Mouse (Mus musculus) retina, embryonic 14.5 days (tissue): ENCODE data around the gene Cabin1.
A peak's percentile ranks its signal among the peaks of the same experiment; 100 is the strongest.

Source experiments
- DNase-seq: peaks from one replicate; pipeline ENCODE4 v3.0.0-alpha.2; 2015; ENCODE audit warnings: low spot score

Cabin1 gene

DNA sequence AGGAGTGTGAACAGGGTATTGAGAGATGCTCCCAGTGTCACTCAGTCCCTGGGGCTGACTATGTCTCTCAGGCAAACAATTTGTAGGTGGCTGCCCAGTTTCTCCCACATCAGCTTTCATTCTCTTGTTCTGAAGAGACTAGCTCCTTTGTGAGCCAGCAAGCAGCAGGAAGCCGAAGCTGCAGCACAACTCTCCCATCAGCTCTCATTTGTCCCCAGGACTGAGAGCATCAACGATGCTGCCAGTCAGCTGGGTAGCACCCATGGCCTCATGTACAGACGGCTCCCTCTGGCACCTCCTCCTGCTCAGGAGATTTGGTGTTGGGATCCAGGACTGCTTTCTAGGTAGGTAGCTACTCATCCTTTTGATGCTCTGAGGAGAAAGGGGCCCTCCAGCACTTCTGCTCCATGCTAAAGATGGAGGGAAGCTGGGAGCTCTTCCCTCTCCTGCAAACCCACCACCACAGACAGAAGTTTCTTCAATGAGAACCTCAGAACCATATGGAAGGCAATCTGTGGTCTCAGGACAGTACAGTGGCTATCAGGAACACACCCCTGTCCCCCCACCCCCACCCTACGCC is 97.6 kb downstream of the Cabin1 start:
- peak; percentile 32 for DNase-seq

DNA sequence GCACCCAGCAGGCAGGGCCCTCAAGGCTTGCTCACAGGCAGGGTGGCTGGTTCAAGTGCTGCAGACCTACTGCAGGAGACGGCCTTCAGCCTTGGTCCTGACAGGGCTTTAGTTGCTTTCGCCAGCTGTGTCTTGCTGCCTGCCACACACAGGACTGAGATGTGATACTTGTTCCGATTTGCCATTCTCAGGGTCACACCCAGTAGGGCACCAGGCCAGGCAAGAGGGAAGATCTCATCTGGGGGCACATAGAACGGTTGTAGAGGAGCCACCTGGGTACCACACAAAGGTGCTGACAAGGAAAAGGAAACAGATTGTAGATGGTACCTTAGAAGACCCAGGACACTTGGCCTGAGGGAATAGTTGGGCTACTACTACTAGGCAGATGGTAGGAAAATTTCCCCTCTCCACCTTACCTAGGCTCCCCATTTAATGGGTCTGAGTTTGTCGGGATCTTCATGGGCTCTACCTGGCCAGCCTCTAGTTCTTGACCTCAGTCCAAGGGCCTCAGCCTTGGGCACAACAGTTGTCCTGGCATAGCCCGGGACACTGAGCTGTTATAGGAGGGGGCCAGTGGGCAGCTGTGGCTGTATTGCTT is 99.4 kb downstream of the Cabin1 start:
- no peak for DNase-seq

DNA sequence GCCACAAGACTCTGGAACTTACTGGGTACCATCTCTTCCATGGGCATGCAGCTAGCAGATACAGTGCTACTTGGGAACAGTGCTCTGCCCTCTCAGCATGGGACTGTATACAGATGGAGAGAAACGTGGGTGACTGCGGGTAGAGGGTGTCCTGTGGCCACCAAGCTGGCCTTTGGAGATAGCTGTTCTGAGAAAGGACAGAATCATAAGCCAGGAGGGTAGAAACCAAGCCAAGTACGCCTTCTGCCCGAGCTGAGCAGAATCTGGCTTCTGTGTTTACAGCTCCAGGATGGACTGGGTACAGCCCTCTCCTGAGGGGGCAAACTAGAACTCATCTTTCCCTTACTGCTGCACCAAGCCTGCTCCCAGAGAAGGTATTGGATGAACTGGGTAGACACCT is 101.6 kb downstream of the Cabin1 start:
- DNase-seq, result no peak

DNA sequence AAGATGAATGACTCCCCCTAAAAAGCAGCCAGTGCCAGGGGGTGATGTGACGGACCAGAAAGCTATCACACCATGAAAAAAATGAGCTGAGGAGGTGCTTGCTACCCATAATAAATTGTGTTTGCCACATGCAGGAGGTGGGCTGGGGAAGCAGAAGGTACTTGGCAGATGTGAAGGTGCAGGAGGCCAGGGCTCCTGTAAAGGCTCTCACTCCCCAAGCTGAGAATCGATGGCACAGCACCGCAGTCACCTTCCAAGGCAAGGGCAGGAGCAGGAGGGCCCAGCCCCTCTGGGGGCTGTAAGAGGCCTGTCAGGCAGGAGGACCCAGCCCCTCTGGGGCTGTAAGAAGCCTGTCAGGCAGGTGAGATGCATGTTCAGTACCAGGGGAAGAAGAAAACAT is 102.3 kb downstream of the Cabin1 start:
- no peak for DNase-seq

DNA sequence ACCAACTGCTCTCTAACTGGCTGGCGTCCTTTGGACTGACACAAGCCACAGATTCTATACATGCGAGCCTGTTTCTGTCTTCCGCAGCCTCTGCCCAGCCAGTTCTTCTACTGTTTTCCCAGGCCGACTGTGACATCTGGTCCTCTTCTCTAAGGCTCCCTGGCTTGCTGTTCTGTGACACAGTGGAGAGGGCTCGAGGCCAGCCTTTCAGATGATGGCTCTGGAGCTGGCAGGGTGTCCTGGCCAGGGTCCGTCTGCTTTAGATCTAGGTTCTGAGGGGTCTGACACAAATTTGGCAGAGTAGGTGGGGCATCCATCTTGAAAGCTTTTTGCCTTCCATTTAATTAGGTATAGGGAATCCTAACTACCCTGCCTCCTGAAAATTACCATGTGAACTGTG is 102.8 kb downstream of the Cabin1 start:
- DNase-seq, result no peak

DNA sequence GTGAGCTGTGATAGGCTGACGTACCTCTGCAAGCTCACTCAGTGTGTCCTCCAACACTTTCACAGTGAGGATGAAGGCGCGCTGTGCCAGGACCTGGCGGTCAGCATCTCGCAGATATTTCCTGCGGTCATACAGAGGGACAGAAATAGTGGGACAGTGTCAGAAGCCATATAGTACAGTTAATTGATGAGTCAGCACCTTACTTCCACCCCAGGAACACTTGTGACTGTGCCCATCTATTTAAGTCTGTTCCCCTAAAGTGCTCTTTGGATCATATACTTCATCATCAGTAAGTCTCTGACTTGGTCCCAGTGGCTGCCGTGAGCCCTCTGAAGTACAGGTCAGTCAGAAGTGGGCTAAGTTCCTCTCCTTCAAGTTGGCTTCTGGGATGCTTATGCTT is 106.4 kb downstream of the Cabin1 start:
- no peak for DNase-seq

DNA sequence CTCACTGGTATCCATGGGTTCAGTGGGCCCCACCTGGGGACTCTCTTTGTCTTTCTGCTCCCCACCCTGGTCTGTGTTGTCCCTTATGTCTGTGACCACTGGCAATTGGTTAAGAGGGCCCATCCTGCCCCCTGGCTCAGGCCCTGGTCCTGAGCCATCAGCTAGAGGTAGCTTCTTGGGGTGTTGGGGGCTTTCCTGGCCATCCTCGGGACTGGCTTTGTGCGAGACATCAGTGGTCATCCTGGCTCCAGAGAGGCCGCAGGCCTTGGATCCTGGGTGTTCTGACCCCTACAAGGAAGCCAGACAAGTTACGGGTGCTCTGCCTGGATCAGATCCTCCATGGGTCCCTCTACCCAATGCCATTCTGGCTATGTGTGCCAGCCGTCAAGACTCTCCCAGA is 107.0 kb downstream of the Cabin1 start:
- no peak for DNase-seq

DNA sequence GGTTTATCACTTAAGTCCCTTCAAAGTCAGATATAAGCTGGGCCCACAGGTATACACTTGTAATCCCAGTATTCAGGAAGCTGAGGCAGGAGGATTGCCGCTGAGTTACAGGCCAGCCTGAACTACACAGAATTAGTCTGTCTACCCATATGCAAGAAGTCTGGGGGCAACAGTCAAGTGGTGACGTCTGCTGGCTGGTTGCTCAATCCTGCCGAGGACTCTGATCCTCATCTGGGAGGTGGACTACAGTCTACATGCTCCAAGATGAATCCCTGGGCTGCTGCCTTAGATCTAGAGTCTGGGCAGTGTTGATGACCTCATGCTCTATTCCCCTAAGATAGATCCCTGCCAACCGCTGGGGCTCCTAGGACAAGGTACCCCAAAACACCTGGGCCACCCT is 110.1 kb downstream of the Cabin1 start:
- no peak for DNase-seq

DNA sequence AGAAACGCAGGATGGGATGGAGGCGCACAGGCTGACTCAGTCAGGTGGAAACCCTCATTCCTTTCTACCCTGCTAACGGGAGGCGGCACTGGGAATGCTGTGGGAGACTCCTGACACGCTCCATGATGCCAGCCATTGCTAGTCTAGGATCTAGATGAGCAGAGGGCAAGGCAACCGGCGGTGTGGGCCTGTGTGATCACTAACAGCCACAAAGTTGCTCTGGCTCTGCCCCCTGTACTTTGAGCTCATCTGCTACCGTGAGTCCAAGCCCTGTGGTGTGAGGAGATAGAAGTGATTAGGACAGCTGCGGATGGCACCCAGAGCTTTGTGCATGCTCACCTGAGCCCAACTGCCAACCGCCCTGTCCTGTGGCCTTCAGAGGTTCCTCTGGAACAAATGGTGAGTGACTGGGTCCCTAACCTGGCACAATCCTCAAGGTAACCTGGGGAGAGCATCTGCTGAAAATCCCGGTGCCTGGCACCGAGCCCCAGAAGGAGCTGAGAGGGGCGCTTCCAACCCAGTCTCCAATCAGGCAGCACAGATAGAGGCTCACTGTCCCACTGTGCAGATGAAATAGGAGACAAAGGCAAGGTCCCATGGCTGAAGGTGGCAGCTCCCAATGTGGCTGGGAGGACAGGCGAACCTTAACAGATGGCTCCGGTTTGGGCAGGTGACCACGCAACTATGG is 112.6 kb downstream of the Cabin1 start:
- DNase-seq, result no peak

DNA sequence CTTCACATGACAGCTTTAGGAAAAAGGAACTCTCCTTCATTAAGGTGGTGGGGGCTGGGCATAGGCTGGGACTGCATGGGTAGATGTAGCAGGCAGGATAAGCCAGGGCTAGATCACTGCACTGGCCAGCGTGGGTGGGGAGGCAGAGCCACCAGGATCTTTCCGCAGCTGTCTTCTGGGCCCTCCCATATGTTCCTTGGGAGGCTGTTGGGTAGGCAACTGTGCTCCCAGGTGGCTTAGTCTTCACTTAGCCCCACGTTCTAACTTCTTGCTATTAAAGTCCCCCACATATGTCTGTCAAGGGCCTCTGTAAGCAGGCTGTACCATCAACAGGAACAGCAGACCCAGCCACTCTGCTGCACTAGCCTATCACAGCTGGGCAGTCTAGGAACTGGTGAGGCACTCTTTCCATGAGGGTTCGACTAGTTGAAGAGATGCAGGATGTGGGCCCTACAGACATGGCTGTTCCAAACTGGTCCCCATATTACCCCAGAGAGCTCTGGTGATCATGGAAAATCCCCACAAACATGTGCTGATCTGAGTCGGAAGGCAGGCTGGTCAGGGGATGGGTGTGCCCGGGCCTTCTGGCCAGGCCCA is 113.7 kb downstream of the Cabin1 start:
- no peak for DNase-seq

DNA sequence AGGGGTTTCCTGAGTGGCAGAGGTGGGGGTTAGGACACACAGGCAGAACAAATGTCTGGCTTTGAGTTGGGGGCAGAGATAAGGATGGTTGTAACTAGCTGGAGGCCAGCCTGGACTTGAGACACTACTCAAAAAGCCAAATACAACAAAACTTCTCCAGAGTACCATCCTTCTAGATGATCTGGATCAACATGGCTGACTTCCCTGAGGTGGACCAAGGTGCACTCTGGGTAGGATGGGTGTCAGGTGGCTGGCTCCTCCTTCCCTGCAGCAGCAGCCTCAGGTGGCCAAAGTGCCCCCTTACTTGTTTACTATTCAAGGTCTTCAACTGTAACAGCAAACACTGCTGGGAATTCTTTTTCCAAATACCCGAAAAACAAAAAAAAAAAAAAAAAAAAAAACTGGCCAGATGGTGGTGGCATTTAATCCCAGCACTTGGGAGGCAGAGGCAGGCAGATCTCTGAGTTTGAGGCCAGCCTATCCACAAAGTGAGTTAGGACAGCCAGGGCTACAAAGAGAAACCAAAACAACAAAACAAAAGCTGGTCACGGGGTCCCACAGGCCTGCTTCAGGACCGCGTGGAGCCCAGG is 114.6 kb downstream of the Cabin1 start:
- no peak for DNase-seq

DNA sequence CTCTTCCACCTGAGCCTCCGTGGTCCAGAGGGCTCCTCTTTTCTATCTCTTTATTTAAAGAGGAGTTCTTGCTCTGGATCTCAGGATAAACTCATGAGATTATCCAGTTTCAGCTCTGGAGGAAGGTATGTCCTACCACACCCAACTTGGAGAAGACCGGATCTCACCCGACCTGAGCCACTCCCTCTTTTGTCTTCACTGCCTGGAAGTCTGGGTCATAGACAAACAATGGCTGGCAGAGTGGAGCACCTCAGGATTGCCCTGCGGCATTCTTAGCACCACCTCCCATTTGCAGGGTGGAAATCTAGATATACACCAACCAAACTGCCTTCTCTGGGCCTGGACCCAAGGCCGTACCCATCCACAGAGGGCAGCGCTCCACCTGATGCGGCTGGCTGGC is 115.1 kb downstream of the Cabin1 start:
- DNase-seq, result no peak

DNA sequence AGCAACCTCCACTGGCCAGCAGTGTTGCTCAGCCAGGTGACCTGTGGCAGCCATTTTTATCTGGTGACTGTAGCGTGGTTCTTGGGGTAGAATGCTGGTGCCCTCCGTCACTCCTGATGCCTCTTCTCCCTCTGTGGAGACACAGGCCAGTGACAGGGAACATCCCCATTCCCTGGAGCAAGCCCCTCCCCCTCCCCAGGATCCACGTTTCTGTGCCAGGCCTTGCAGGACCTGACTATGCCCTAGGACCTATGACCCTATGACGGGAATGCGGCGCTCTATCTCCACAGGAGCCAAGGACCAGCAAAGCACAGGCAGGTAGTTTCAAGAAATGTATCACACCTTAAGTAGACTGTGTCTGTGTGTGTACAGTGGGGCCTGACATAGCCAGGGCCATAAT is 116.0 kb downstream of the Cabin1 start:
- no peak for DNase-seq

DNA sequence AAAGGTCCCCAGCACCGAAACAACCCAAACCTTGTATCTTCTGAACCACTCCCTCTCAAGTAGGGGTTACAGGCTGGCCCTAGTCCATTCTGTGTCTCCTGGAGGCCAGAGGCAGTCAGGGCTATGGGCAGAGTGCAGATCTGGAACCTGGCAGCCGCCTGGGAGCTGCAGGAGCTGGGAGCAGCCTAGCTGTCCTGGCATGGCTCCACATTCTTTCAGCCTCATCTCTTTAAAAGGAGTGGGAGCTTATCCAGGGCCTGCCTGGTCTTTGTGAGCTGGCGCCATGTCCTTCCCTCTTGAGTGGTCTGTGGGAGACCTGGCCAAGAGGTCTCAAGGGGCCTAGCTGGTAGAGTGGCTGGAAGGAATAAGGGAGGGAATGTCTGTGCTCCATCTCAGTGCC is 116.8 kb downstream of the Cabin1 start:
- no peak for DNase-seq

DNA sequence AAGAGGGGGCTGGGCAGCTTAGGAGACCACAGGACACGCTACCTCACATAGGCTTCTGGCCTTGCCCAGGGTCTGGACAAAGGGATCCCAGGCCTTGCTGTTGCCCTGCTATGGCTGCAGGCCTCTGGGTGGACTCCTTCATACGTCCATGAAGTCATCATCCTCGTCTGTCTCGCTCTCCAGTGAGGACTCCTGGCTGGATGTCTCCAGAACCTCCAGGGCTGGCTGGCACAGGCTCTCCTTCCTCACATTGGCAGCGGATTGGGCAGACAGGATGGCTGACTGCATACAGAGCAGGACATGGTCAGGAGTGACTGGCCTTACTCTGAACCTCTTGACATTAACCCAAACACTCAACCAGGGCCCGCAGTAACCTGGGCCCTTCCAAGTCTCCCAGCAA is 117.7 kb downstream of the Cabin1 start:
- DNase-seq, result no peak

DNA sequence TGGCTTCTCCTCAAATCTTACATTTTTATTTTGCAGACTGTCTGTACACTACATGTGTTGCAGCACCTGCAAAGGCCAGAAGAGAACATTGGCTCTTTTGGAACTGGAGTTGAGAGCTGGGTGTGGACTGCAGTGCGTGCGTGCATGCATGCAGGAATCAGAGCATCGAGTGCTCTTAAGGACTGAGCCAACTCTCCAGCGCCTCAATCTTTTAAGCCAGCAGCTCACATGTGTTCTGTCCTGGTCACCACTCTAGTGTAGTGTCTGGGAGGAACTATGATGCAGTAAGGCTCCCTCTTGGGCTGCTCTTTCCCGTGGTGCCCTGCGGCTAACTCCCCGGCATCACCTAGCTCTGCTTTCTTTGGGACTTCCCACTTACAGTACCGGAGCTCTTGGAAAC is 118.5 kb downstream of the Cabin1 start:
- no peak for DNase-seq

DNA sequence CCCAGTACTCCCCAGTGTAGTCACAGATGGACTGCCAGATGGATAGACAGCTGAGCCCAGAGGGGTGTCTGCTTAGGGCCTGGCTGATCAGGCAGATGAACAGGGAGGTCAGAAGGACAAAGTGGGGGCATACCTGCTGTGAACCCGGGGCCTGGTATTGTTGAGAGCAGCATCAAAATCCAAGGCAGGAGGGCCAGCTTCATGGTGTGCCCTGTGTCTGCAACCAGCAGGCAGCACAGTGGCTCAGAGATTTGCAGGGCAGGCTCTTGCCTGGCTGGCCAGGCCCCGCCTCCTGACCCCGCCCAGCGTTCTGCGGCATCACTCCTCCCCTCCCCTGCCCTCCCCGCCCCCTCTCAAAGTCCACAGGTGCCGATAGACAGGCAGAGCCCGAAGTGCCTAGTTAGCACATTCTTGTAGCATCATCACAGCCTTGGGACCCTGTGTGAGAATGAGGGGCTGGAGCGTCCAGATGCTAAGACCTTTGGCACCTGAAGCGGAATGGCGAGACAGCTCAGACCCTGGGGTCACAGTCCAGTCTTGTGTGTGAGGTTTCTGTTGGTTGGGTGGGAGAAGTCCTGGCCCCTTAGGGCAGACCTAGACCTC is 120.3 kb downstream of the Cabin1 start, which contains the start of gene Susd2:
Gene Susd2 (minus strand): TSS at position 268 of the 603 bp plus-strand sequence.
- DNase-seq, result peak; percentile 75

DNA sequence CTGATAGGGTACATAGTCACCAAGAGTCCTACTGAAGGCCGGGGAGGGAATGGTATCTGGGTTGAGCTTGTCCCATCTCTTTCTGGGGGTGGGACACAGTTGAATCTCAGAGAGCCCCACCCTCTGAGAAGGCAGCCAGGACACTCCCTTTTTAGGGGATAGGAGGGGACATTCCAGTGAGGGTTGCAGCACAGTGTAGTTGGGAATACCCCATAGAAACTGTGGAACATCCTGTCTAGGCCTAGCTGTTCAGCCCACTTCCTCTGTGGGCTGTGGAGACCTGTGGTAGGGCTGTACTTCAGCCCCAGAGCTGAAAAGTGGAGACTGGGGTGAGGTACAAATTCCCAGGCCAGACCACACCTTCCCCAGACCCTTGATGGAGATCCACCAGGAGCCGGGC is 121.2 kb downstream of the Cabin1 start:
- no peak for DNase-seq

DNA sequence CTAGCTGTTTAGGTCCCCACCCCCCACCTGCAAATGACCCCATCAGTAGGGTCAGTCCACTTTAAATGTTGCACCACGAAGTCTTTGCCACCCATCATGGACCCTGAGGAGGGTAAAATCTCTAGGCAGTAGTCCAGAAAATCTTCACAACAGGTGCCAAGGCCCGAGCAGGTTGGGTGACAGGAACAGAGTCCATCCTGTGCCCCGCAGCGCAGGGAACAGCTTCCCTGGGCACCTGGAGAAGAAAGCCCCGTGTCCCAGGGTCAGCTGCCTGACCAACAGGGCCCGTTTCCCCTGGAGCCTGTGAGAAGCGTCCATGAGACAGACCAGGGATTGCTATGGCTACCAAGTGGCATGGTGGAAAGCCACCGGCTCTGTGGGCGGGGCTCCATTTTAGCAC is 121.7 kb downstream of the Cabin1 start:
- DNase-seq, result no peak

DNA sequence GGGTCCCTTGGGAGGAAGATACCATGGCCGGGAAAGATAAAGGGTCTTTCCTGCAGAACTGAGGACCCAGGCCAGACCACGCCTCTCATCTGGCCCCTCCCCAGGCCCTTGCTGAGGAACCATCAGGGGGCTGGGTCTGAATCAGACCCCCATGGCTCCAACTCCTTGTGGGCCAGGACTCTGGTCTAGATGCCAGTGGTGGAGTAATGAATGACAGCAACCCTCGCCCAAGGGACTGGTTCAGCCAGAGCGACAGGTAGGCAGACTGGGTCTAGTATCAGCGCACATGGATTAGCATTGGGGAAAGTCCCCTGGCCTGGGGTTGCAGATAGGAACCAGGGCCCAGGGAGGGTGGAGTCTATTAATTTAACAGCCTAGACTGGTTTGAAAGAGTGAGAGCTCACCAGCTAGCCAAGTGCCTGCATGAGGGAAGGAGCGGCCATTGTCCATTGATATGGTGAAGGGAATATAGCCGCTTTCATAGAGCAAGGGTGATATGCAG is 122.4 kb downstream of the Cabin1 start:
- DNase-seq, result no peak

DNA sequence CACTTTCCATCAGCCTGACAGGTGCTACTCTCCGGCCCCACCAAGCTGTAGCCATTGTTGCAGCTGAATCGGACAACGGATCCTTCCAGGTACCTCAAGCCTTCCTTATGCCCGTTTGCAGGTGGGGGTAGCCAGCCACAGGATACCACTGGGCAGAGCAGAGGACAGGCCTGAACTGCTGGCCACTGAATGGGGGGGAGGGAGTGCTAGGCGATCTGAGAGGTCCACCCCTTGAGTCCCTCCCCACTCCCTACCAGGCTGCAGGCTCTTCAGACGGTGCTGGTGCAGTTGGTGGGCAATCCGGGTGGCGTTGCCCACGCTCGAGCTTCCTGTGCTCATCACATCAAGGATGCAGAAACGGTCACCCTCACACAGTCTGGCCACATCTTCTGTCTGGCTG is 126.4 kb downstream of the Cabin1 start:
- no peak for DNase-seq

DNA sequence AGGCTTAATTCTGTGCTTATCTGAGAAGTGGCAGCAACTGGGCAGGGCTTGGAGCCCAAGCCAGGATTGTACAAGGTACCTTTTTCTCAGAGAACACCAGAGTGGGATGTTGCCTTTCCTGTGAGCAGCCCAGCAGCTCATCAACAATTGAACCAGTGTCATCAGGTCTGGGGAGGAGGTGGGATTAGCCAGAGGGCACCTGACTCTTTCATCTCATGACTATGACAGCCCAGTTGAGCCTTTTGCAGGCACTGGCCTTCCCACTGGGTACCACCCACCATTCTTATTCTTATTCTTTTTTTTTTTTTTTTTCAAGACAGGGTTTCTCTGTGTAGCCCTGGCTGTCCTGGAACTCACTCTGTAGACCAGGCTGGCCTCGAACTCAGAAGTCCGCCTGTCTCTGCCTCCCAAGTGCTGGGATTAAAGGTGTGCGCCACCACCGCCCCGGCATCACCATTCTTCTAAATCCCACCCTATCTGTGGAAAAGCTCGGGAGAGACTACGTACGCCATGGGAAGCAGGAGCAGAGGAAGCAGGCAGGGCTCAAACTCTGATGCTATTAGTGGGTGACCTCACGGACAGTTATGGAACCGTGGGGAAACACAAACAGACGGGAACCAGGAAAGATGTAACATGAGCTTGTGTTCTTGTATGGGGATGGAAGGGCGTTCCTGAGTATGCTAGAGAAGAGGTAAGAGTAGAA is 127.9 kb downstream of the Cabin1 start:
- no peak for DNase-seq
